Mouse (Mus musculus) liver, embryonic 11.5 days (tissue): ENCODE measurements around the gene Aatf. TPM values are rescaled to one million over a fixed set of nuclear protein-coding genes. Genes with fewer than 3 reads are reported as not detected.

Experiments used
- ATAC-seq: fragments of 200-750 bp; cut with Nextera tagmentation; replicated peaks from 2 replicates; pipeline ENCODE4 v1.8.0; 2017; ENCODE audit warnings: moderate number of reproducible peaks, mild to moderate bottlenecking, moderate TSS enrichment, moderate library complexity; ENCODE audit not compliant: low FRiP score
- DNase-seq: peaks from one replicate; pipeline ENCODE4 v3.0.0-alpha.2; 2017; ENCODE audit warnings: low spot score
- H3K27ac ChIP-seq: fragments of 300-500 bp; sonication (generic); 2 replicates; pipeline ENCODE4 v1.5.1; 2014; ENCODE audit warnings: mild to moderate bottlenecking, low read depth, low read length, control low read depth
- H3K27me3 ChIP-seq: fragments of 300-500 bp; sonication (generic); replicated peaks from 2 replicates; pipeline ENCODE4 v1.6.1; 2014; ENCODE audit warnings: low read length, mixed read lengths; ENCODE audit not compliant: control insufficient read depth, insufficient read depth
- H3K36me3 ChIP-seq: fragments of 300-500 bp; sonication (generic); 2 replicates; pipeline ENCODE4 v1.6.1; 2014; ENCODE audit warnings: mild to moderate bottlenecking, low read length, moderate library complexity, mixed read lengths; ENCODE audit not compliant: control insufficient read depth, insufficient read depth
- H3K4me1 ChIP-seq: fragments of 300-500 bp; sonication (generic); replicated peaks from 2 replicates; pipeline ENCODE4 v1.6.1; 2014; ENCODE audit warnings: low read length, mixed read lengths; ENCODE audit not compliant: control insufficient read depth, insufficient read depth
- H3K4me2 ChIP-seq: fragments of 300-500 bp; sonication (generic); 2 replicates; pipeline ENCODE4 v1.6.1; 2014; ENCODE audit warnings: mild to moderate bottlenecking, control low read depth, moderate library complexity
- H3K4me3 ChIP-seq: fragments of 300-500 bp; sonication (generic); 2 replicates; pipeline ENCODE4 v1.5.1; 2014; ENCODE audit warnings: low read depth, low read length, control low read depth
- H3K9ac ChIP-seq: fragments of 300-500 bp; sonication (generic); 2 replicates; pipeline ENCODE4 v1.6.1; 2014; ENCODE audit warnings: low read depth, low read length, control low read depth
- H3K9me3 ChIP-seq: fragments of 300-500 bp; sonication (generic); 2 replicates; pipeline ENCODE4 v1.6.1; 2016; ENCODE audit warnings: low read length, inconsistent platforms, mixed read lengths; ENCODE audit not compliant: control insufficient read depth
- WGBS: fragments of 180-500 bp; shearing (Covaris S2); extraction: QIAGEN DNeasy Blood & Tissue Kit; methylation state at CpG from one replicate; pipeline ENCODE4 v1.1.7; 2014; 5-methylcytosine and 5-hydroxymethylcytosine counted together
- polyA plus RNA-seq: library from polyadenylated mRNA; unstranded; fragments of >200 nt; fragmentation: Nextera tagmentation; extraction: Ambion mirVana; gene quantifications from 2 replicates; pipeline ENCODE4 v1.2.1, GENCODE M21; 2014

The Aatf gene
- polyA plus RNA-seq, 1 experiment from 2014 or later = 87.6 TPM

DNA sequence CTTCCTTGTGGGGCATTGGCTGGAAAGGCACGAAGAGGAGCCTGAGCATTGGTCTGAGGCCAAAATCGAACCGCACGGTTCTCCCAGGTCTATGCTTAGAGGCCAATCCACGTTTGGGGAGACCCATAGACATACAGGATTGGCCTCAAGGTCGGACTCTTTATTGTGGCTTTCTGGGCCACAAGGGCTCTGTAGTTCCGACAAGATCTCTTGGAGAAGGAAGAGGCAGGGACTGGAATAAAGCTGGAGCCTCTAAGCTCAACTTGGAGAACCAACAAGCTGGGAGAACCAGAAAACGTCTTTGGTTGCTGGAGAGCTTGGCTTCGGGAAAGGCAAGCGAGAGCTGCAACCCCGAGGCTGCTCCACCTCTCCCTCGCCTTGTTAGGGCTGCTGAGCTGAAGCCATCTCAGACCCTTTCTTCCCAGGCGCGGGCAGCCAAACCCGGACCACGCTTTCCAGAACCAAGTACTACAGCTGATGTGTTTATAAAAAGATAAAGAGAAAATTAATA is 10.1 kb upstream of the Aatf start:
- no peaks in the 10 kb centered on the region for H3K36me3 ChIP-seq
- no peaks in the 10 kb centered on the region for H3K9me3 ChIP-seq
- 2% methylated on average over 16 of the region's 16 CpGs for WGBS
- H3K27ac ChIP-seq = no peak overlapping the region
- peaks cover 100% of the 10 kb centered on the region for H3K27me3 ChIP-seq
- no peak for ATAC-seq
- no peak overlapping the region for H3K4me3 ChIP-seq
- H3K9ac ChIP-seq = no peak overlapping the region
- DNase-seq = no peak
- no peak overlapping the region for H3K4me2 ChIP-seq
- H3K4me1 ChIP-seq = peaks cover 4% of the 10 kb centered on the region

DNA sequence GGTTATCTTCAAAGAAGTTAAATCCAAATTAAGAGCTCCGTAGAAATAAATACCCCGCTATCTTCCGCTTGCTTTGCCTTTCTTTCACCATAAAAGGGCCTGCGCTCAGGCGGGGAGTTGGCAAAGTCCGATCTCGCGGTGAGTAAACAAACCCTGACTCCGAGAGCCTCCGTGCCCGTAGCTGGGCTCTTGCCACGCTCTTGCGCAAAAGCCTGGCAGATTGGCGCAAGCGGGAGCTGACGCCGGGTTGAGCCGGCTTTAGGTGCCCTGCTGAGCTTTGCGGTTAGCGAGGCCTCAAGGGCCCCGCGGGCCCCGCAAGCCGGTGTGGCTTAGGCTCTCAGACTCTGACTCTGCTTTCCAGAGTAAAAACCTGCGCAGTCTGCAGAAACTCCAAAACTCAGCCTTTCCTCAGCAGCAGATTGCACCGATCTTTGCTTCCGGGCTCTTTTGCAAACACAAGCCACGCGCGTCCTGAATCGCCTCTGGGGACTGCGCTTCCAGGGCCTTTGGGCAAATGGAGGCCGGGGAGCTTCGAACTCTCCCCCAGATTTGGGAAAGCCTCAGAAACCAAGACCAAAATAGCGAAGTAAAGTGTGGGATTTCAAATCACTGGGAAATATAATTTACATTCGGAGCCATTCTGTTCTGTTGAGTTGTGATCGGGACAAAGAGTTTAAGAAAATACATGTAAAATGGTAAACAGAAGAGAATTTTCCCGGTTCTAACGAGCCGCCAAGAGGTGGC is 9.4 kb upstream of the Aatf start:
- Histone ChIP-seq H3K4me1 (peaks cover 4% of the 10 kb centered on the region), H3K9ac (no peak overlapping the region), H3K9me3 (no peaks in the 10 kb centered on the region), H3K36me3 (no peaks in the 10 kb centered on the region), H3K27me3 (peaks cover 97% of the 10 kb centered on the region), H3K27ac (no peak overlapping the region), H3K4me2 (peak overlapping the region; percentile 30), H3K4me3 (no peak overlapping the region; the same call in 1 of the 2 replicates)
- ATAC-seq (no peak), DNase-seq (no peak)
- WGBS = 3% methylated on average over 40 of the region's 40 CpGs

- no peak for DNase-seq
- 25% methylated on average over 24 of the region's 24 CpGs for WGBS
- H3K4me1 ChIP-seq = peaks cover 4% of the 10 kb centered on the region
Observed at GRCm38 (mm10) chr11:84521751-84522299, 8.5 kb upstream of the Aatf start.

DNA sequence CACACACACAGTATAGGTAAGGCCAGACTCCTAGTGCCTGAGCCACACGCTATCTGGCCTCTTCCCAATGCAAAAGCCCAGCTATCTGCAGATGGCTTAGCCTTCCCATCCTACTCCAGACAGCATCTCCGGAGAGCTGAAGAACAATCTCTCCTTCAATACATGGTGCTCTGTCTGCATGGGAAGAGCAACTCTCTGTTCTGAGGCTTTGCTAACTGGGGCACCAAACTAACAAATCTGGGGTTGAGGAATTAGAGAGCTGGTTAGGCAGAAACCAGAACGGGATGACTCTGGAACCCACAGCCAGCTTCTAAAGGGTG is 7.7 kb upstream of the Aatf start:
- Histone ChIP-seq H3K4me1 (peaks cover 4% of the 10 kb centered on the region), H3K36me3 (no peaks in the 10 kb centered on the region), H3K27ac (no peak overlapping the region), H3K9ac (no peak overlapping the region), H3K4me3 (no peak overlapping the region), H3K4me2 (no peak overlapping the region), H3K9me3 (no peaks in the 10 kb centered on the region), H3K27me3 (peaks cover 97% of the 10 kb centered on the region)
- WGBS = 56% methylated on average over 3 of the region's 3 CpGs
- no peak for DNase-seq
- no peak for ATAC-seq

More at GRCm38 (mm10) chr11:84521751-84522299, 8.5 kb upstream of the Aatf start:
- H3K27me3 ChIP-seq = peaks cover 97% of the 10 kb centered on the region
- H3K36me3 ChIP-seq = no peaks in the 10 kb centered on the region
- H3K4me3 ChIP-seq = no peak overlapping the region
- no peak for ATAC-seq
- H3K9me3 ChIP-seq = no peaks in the 10 kb centered on the region
- no peak overlapping the region for H3K27ac ChIP-seq
- no peak overlapping the region for H3K9ac ChIP-seq
- H3K4me2 ChIP-seq = no peak overlapping the region

DNA sequence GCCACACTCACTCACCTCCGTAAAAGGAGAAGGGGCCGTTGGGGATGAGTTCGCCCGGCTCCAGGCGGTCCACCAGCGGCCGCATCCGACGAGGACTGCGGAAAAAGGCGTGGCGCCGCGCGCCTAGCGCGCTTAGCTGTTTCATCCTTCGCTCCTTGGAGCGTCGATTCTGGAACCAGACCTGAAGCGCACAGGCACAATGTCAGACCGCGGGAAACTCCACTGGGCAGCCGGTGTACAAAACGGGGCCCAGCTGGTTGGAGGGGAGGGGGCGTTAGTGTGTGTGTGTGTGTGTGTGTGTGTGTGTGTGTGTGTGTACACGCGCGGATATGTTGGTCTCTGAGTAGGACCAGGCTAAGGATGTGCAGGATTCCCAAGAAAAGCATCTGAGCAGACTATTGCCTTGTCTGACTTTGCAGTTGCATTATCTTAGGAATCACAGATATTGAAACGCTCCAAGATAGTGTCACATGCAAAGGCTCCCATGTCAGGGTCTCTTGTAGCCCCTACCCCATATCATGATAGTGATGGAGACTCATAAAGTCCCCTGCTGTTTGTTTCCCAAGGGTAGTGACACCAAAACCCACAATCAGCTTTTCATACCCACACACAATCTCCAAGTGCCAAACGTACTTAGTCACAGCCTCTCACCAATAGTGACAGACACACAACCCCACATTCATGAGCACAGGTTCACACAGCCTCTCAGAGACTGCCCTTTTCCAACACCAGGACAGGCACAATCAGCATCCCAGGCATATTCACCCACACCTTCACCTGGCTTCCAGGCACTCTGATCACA is 7.1 kb upstream of the Aatf start:
- H3K9me3 ChIP-seq = no peaks in the 10 kb centered on the region
- no peaks in the 10 kb centered on the region for H3K36me3 ChIP-seq
- no peak overlapping the region for H3K27ac ChIP-seq
- DNase-seq (no peak), ATAC-seq (no peak)
- peaks cover 97% of the 10 kb centered on the region for H3K27me3 ChIP-seq
- no peak overlapping the region for H3K4me2 ChIP-seq
- H3K4me1 ChIP-seq = peaks cover 4% of the 10 kb centered on the region
- H3K9ac ChIP-seq = no peak overlapping the region
- no peak overlapping the region for H3K4me3 ChIP-seq
- WGBS = 19% methylated on average over 31 of the region's 31 CpGs

DNA sequence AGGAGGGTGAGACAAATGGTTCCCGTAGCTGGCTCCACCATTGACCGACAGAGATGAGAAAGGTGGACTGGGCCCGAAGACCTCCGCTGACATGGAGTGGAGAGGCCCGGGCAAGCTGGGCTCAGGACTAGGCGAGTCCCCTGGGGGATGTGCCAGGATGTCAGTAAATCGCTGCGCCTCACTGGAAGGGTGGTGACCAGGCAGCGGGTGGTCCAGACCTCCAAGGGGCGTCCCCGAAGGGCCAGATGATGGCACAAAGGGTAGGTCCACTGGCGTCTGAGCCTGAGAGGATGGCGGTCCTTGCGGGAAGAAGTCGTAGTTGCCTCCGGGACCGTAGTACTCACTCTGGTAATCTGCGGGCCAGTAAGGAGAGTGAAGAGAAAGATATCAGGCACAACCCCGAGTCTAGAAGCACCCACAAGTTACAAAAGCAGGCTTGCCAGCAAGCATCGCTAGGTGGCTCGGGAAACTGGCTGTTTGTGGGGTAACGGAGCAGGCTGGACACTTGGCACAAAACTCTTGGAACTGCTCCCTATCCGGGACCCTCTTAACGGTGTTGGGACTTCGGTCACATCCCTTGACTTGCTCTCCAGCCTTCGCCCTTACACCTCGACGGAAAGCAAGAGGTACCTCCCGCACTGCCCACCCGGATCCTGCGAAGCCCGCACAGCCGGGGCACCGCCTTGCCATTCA is 6.4 kb upstream of the Aatf start:
- ATAC-seq (no peak), DNase-seq (no peak)
- Histone ChIP-seq H3K27me3 (peaks cover 97% of the 10 kb centered on the region), H3K36me3 (no peaks in the 10 kb centered on the region), H3K4me3 (no peak overlapping the region), H3K4me1 (peaks cover 1% of the 10 kb centered on the region; the same call in 1 of the 2 replicates), H3K9me3 (no peaks in the 10 kb centered on the region), H3K27ac (no peak overlapping the region), H3K9ac (no peak overlapping the region), H3K4me2 (no peak overlapping the region)
- WGBS = 36% methylated on average over 33 of the region's 34 CpGs

DNA sequence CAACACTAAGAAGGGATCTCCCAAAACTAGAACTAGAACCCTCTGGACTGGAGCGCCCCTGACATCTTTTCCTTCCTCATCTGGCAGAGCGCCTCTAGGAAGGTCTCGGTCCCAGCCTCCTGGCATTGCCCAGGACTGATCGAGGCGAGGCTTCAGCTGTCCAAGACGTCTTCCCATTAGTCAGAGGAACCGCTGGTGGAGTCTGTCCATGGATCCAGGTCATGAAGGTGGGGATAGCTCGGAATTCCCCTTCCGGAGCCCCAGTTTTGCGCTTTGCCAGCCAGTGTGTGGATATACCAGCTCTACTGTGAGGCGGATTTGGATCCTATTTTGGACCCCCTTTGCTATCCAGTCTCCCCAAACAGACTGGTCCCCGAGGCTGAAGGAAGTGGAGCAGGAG is 5.7 kb upstream of the Aatf start:
- no peak overlapping the region for H3K4me3 ChIP-seq
- H3K4me2 ChIP-seq = no peak overlapping the region
- H3K4me1 ChIP-seq = no peaks in the 10 kb centered on the region
- no peaks in the 10 kb centered on the region for H3K9me3 ChIP-seq
- no peaks in the 10 kb centered on the region for H3K36me3 ChIP-seq
- WGBS = 58% methylated on average over 12 of the region's 12 CpGs
- no peak for DNase-seq
- H3K9ac ChIP-seq = no peak overlapping the region
- no peak for ATAC-seq
- no peak overlapping the region for H3K27ac ChIP-seq
- peaks cover 96% of the 10 kb centered on the region for H3K27me3 ChIP-seq

DNA sequence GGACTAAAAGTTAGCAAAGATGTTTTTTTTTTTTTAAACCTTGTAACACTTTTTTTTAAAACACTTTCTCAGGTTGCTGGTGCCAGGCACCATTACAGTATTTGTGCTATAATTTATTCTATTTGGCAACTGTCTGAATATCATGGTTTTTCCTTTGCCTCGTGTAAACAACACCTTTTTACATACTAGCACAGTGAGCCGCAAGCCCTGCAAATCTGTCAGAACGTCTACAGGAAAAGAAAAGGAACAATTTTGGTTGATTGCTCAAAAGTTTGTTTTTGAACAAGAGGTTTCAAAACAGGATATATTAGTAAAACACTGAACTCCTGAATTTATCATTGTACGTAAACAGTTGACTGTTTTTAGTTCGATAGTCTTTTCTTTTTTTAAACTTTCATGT is 4.9 kb upstream of the Aatf start:
- no peak for DNase-seq
- 71% methylated on average over 5 of the region's 5 CpGs for WGBS

More for the DNA sequence above, 4.9 kb upstream of the Aatf start:
- Histone ChIP-seq H3K4me3 (no peak overlapping the region), H3K9ac (no peak overlapping the region), H3K4me1 (0 out of 2 replicates have a peak, but pooled peaks cover 2% of the 10 kb centered on the region), H3K9me3 (no peaks in the 10 kb centered on the region), H3K27me3 (peaks cover 88% of the 10 kb centered on the region), H3K36me3 (no peaks in the 10 kb centered on the region), H3K27ac (no peak overlapping the region), H3K4me2 (no peak overlapping the region)
- ATAC-seq = no peak
